Mouse (Mus musculus) spleen, embryonic (tissue): ENCODE data around the gene Cap2.

Experiments
- CTCF ChIA-PET: fragments of 350-600 bp; sonication (Branson Sonifier 250); formaldehyde crosslinking; loops from one replicate; lab custom pipeline; 2022; lab: Charles Lee

Cap2 gene

GRCm38 (mm10) chr13:46525295-46526255 is 23.9 kb downstream of the Cap2 start:
- CTCF ChIA-PET: no interaction called here

- CTCF ChIA-PET: no interaction called here
These were observed 25.0 kb downstream of the Cap2 start for GRCm38 (mm10) chr13:46526645-46527044.

GRCm38 (mm10) chr13:46527340-46527739 is 25.7 kb downstream of the Cap2 start:
- CTCF ChIA-PET: no interaction called here

- CTCF ChIA-PET: no interaction called here
These were observed 27.4 kb downstream of the Cap2 start for GRCm38 (mm10) chr13:46529037-46529436.

- CTCF ChIA-PET: no interaction called here
These were observed 28.9 kb downstream of the Cap2 start for GRCm38 (mm10) chr13:46530546-46530945.

GRCm38 (mm10) chr13:46531676-46532075 is 30.0 kb downstream of the Cap2 start:
- CTCF ChIA-PET: interaction anchor here (0.5 kb wide), 1 partner anchor 110 kb away, joined by 3 read pairs; no protein-coding TSS in a partner anchor

GRCm38 (mm10) chr13:46532276-46532675 is 30.6 kb downstream of the Cap2 start:
- CTCF ChIA-PET: interaction anchor here (0.6 kb wide), 1 partner anchor 44 kb away, joined by 4 read pairs; no protein-coding TSS in a partner anchor

GRCm38 (mm10) chr13:46533342-46534129 is 31.9 kb downstream of the Cap2 start:
- CTCF ChIA-PET: no interaction called here

GRCm38 (mm10) chr13:46534171-46534968 is 32.7 kb downstream of the Cap2 start:
- CTCF ChIA-PET: no interaction called here

GRCm38 (mm10) chr13:46534969-46535785 is 33.5 kb downstream of the Cap2 start:
- CTCF ChIA-PET: no interaction called here

GRCm38 (mm10) chr13:46539284-46539683 is 37.6 kb downstream of the Cap2 start:
- CTCF ChIA-PET: no interaction called here

GRCm38 (mm10) chr13:46540943-46541342 is 39.3 kb downstream of the Cap2 start:
- CTCF ChIA-PET: no interaction called here

- CTCF ChIA-PET: no interaction called here
These were observed 41.1 kb downstream of the Cap2 start for GRCm38 (mm10) chr13:46542782-46543181.

- CTCF ChIA-PET: no interaction called here
These were observed 43.0 kb downstream of the Cap2 start for GRCm38 (mm10) chr13:46544608-46545007.

- CTCF ChIA-PET: no interaction called here
These were observed 43.4 kb downstream of the Cap2 start for GRCm38 (mm10) chr13:46545081-46545480.

GRCm38 (mm10) chr13:46546846-46547245 is 45.2 kb downstream of the Cap2 start:
- CTCF ChIA-PET: no interaction called here

GRCm38 (mm10) chr13:46547253-46547652 is 45.6 kb downstream of the Cap2 start:
- CTCF ChIA-PET: no interaction called here

- CTCF ChIA-PET: no interaction called here
These were observed 46.5 kb downstream of the Cap2 start for GRCm38 (mm10) chr13:46548132-46548531.

- CTCF ChIA-PET: no interaction called here
These were observed 47.0 kb downstream of the Cap2 start for GRCm38 (mm10) chr13:46548600-46549179.

GRCm38 (mm10) chr13:46550627-46551026 is 49.0 kb downstream of the Cap2 start:
- CTCF ChIA-PET: no interaction called here
